Mouse (Mus musculus) B cell, adult 2 months (primary cell): ENCODE measurements around the gene Srp14.
A peak's percentile ranks its signal among the peaks of the same experiment; 100 is the strongest.

Experiments used
- DNase-seq, 2 experiments: peaks; one replicate each; pipeline ENCODE4 v3.0.0; 2022

Gene Srp14

GRCm38 (mm10) chr2:118490241-118491091 is 11.0 kb upstream of the Srp14 start:
- DNase-seq = peak; percentile 35 to 48

GRCm38 (mm10) chr2:118487806-118488205 is 8.3 kb upstream of the Srp14 start:
- DNase-seq = peak; percentile 77 to 78

GRCm38 (mm10) chr2:118486933-118487332 is 7.4 kb upstream of the Srp14 start:
- DNase-seq = peak; percentile 92

- no peak for DNase-seq
These were observed 5.9 kb upstream of the Srp14 start for GRCm38 (mm10) chr2:118485415-118485814.

- no peak for DNase-seq
These were observed 4.9 kb upstream of the Srp14 start for GRCm38 (mm10) chr2:118484386-118484898.

- DNase-seq = no peak
These were observed 3.5 kb upstream of the Srp14 start for GRCm38 (mm10) chr2:118483032-118483431.

- no peak for DNase-seq
These were observed 1.4 kb upstream of the Srp14 start for GRCm38 (mm10) chr2:118480886-118481285.

- peak in 1 of 2 experiments; percentile 7 for DNase-seq
These were observed 520 bp downstream of the Srp14 start for GRCm38 (mm10) chr2:118478833-118479549.

- DNase-seq = no peak
These were observed 11.2 kb downstream of the Srp14 start for GRCm38 (mm10) chr2:118468354-118468753.

GRCm38 (mm10) chr2:118466601-118467000 is 12.9 kb downstream of the Srp14 start:
- DNase-seq = no peak

GRCm38 (mm10) chr2:118465894-118466293 is 13.6 kb downstream of the Srp14 start:
- no peak for DNase-seq

GRCm38 (mm10) chr2:118464450-118464849 is 15.1 kb downstream of the Srp14 start:
- DNase-seq = no peak

GRCm38 (mm10) chr2:118463480-118463879 is 16.0 kb downstream of the Srp14 start:
- no peak for DNase-seq

GRCm38 (mm10) chr2:118461480-118462165 is 17.9 kb downstream of the Srp14 start:
- DNase-seq = no peak

- DNase-seq = no peak
These were observed 21.8 kb downstream of the Srp14 start for GRCm38 (mm10) chr2:118457463-118458261.

- no peak for DNase-seq
These were observed 22.5 kb downstream of the Srp14 start for GRCm38 (mm10) chr2:118457029-118457428.

GRCm38 (mm10) chr2:118451056-118451455 is 28.5 kb downstream of the Srp14 start:
- DNase-seq = no peak

- no peak for DNase-seq
These were observed 31.3 kb downstream of the Srp14 start for GRCm38 (mm10) chr2:118448181-118448580.

GRCm38 (mm10) chr2:118445696-118446674 is 33.5 kb downstream of the Srp14 start:
- no peak for DNase-seq

GRCm38 (mm10) chr2:118442723-118443122 is 36.8 kb downstream of the Srp14 start:
- no peak for DNase-seq

- no peak for DNase-seq
These were observed 37.3 kb downstream of the Srp14 start for GRCm38 (mm10) chr2:118442172-118442571.
